Mouse (Mus musculus) limb, embryonic 12.5 days (tissue): ENCODE measurements around the gene Krt80. TPM values are rescaled to one million over a fixed set of nuclear protein-coding genes. Genes with fewer than 3 reads are reported as not detected.
A peak's percentile ranks its signal among the peaks of the same experiment; 100 is the strongest.
"Not testable (repeated sequence)": the region's sequence is repeated elsewhere in the genome, so short reads cannot be mapped to it uniquely, and the experiment has no call there.

ENCODE experiments used
- ATAC-seq: fragments of 200-750 bp; cut with Nextera tagmentation; 2 replicates; pipeline ENCODE4 v1.8.0; 2017; ENCODE audit warnings: low read depth, moderate TSS enrichment; ENCODE audit not compliant: insufficient number of reproducible peaks, insufficient read depth, low FRiP score, low TSS enrichment
- H3K27ac ChIP-seq: fragments of 300-500 bp; sonication (generic); 2 replicates; pipeline ENCODE4 v1.5.1; 2016; ENCODE audit warnings: mild to moderate bottlenecking, moderate library complexity
- H3K27me3 ChIP-seq: fragments of 300-500 bp; sonication (generic); 2 replicates; pipeline ENCODE4 v1.6.1; 2016; ENCODE audit warnings: mild to moderate bottlenecking, moderate library complexity
- H3K36me3 ChIP-seq: fragments of 300-500 bp; sonication (generic); 2 replicates; pipeline ENCODE4 v1.6.1; 2016; ENCODE audit warnings: mild to moderate bottlenecking, moderate library complexity
- H3K4me1 ChIP-seq: fragments of 300-500 bp; sonication (generic); replicated peaks from 2 replicates; pipeline ENCODE4 v1.6.1; 2016
- H3K4me2 ChIP-seq: fragments of 300-500 bp; sonication (generic); 2 replicates; pipeline ENCODE4 v1.6.1; 2016; ENCODE audit warnings: mild to moderate bottlenecking, moderate library complexity
- H3K4me3 ChIP-seq: fragments of 300-500 bp; sonication (generic); replicated peaks from 2 replicates; pipeline ENCODE4 v1.5.1; 2016; ENCODE audit warnings: mild to moderate bottlenecking
- H3K9ac ChIP-seq: fragments of 300-500 bp; sonication (generic); replicated peaks from 2 replicates; pipeline ENCODE4 v1.6.1; 2016; ENCODE audit warnings: mild to moderate bottlenecking, moderate library complexity
- H3K9me3 ChIP-seq: fragments of 300-500 bp; sonication (generic); 2 replicates; pipeline ENCODE4 v1.6.1; 2016; ENCODE audit warnings: mild to moderate bottlenecking, moderate library complexity
- WGBS: fragments of 180-500 bp; shearing (Covaris S2); methylation state at CpG from one replicate; pipeline ENCODE4 v1.1.7; 2016; 5-methylcytosine and 5-hydroxymethylcytosine counted together
- polyA plus RNA-seq: library from polyadenylated mRNA; unstranded; fragments of >200 nt; fragmentation: Nextera tagmentation; extraction: Ambion mirVana; gene quantifications from 2 replicates; pipeline ENCODE4 v1.2.1, GENCODE M21; 2016

Gene Krt80
- polyA plus RNA-seq, 1 experiment from 2014 or later = 0.26 TPM

- no peak for ATAC-seq
- Histone ChIP-seq H3K4me3 (no peak overlapping the region), H3K36me3 (no peaks in the 10 kb centered on the region), H3K27ac (no peak overlapping the region), H3K9ac (no peak overlapping the region), H3K4me2 (no peak overlapping the region), H3K27me3 (no peaks in the 10 kb centered on the region), H3K9me3 (no peaks in the 10 kb centered on the region), H3K4me1 (peaks cover 16% of the 10 kb centered on the region)
- 42% methylated on average over 10 of the region's 10 CpGs for WGBS
Measured at GRCm38 (mm10) chr15:101325991-101326534, 43.9 kb downstream of the Krt80 start.

DNA sequence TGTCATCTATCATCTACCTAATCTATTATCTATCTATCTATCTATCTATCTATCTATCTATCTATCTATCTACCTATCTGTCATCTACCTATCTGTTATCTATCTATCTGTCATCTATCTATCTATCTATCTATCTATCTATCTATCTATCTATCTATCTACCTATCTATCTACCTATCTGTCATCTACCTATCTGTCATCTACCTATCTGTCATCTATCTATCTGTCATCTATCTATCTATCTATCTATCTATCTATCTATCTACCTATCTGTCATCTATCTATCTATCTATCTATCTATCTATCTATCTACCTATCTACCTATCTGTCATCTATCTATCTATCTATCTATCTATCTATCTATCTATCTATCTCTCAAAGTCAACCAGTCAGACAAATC lies 45.6 kb downstream of the Krt80 start:
- H3K4me1 ChIP-seq = peaks cover 21% of the 10 kb centered on the region
- not testable (repeated sequence) for H3K4me2 ChIP-seq, H3K9me3 ChIP-seq, H3K27me3 ChIP-seq, ATAC-seq, H3K9ac ChIP-seq, H3K36me3 ChIP-seq, H3K4me3 ChIP-seq, H3K27ac ChIP-seq

- 92% methylated on average over 5 of the region's 5 CpGs for WGBS
- Histone ChIP-seq H3K4me1 (peaks cover 26% of the 10 kb centered on the region), H3K9me3 (no peaks in the 10 kb centered on the region), H3K27me3 (no peaks in the 10 kb centered on the region), H3K36me3 (no peaks in the 10 kb centered on the region), H3K9ac (no peak overlapping the region), H3K4me3 (no peak overlapping the region), H3K27ac (no peak overlapping the region), H3K4me2 (no peak overlapping the region)
- no peak for ATAC-seq
Measured at GRCm38 (mm10) chr15:101323511-101323910, 46.5 kb downstream of the Krt80 start.

DNA sequence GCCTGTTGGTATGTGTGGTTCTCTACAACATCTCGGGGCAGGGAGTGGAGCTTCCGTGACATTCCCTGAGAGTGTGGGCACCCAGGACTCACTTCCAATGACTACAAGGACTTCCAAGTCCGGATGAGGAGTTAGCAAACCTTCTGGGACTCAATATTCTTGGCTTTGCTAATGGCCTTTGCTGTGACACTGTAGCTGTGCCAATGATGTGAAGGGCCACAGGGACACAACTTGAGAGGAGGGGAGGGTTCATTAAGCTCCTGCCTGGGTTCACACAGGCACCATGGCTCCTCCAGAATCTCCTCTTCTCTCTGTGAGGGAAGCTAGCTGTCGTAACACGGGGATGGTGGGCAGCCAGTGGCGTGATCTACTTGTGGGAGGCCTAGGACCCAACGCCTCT lies 47.3 kb downstream of the Krt80 start:
- Histone ChIP-seq H3K9me3 (no peaks in the 10 kb centered on the region), H3K9ac (no peak overlapping the region), H3K27me3 (no peaks in the 10 kb centered on the region), H3K36me3 (no peaks in the 10 kb centered on the region), H3K27ac (no peak overlapping the region), H3K4me1 (peaks cover 26% of the 10 kb centered on the region), H3K4me2 (no peak overlapping the region), H3K4me3 (no peak overlapping the region)
- 85% methylated on average over 7 of the region's 7 CpGs for WGBS
- ATAC-seq = no peak

- H3K4me1 ChIP-seq = peaks cover 26% of the 10 kb centered on the region
- no peaks in the 10 kb centered on the region for H3K9me3 ChIP-seq
- 87% methylated on average over 5 of the region's 5 CpGs for WGBS
Measured at GRCm38 (mm10) chr15:101322106-101322505, 47.9 kb downstream of the Krt80 start.

GRCm38 (mm10) chr15:101321126-101321525 lies 48.8 kb downstream of the Krt80 start:
- H3K4me3 ChIP-seq = no peak overlapping the region
- H3K27me3 ChIP-seq = no peaks in the 10 kb centered on the region
- no peaks in the 10 kb centered on the region for H3K36me3 ChIP-seq
- WGBS = 49% methylated on average over 5 of the region's 5 CpGs
- H3K4me1 ChIP-seq = peaks cover 35% of the 10 kb centered on the region
- H3K9me3 ChIP-seq = no peaks in the 10 kb centered on the region
- H3K27ac ChIP-seq = no peak overlapping the region
- ATAC-seq = no peak
- no peak overlapping the region for H3K4me2 ChIP-seq
- no peak overlapping the region for H3K9ac ChIP-seq

More at GRCm38 (mm10) chr15:101322106-101322505, 47.9 kb downstream of the Krt80 start:
- Histone ChIP-seq H3K36me3 (no peaks in the 10 kb centered on the region), H3K4me2 (no peak overlapping the region), H3K27ac (no peak overlapping the region), H3K4me3 (no peak overlapping the region), H3K9ac (no peak overlapping the region), H3K27me3 (no peaks in the 10 kb centered on the region)
- ATAC-seq = no peak

- ATAC-seq = no peak
- no peak overlapping the region for H3K27ac ChIP-seq
Measured at GRCm38 (mm10) chr15:101320618-101321041, 49.3 kb downstream of the Krt80 start.

DNA sequence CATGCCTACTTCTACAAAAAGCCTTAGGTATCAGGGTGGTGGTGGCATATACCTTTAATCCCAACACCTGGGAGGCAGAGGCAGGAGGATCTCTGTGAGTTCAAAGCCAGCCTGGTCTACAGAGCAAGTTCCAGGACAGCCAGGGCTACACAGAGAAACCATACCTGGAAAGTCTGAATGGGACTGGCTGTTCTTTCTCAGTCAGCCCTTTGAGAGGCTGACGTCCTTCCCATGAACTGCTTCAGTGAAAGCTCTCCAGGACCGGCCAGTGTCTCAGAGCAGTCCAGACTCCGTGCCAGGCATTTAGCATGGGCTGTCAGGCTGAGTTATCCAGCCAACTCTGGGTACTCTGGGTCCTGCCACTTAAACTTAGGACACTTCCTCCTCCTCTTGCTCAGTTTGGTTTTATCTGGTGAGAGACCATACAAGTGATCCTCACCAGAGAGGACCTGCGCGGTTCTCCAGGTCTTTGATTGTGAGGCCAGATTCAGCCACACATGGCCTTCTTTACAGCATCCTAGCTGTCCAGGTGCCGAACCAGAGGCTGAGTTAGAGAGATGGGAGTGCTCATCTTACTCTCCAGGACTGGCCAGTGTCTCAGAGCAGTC lies 49.8 kb downstream of the Krt80 start:
- H3K9me3 ChIP-seq = no peaks in the 10 kb centered on the region
- H3K4me3 ChIP-seq = no peak overlapping the region
- H3K27ac ChIP-seq = no peak overlapping the region; the same call in 1 of the 2 replicates
- ATAC-seq = no peak
- no peaks in the 10 kb centered on the region for H3K27me3 ChIP-seq
- no peak overlapping the region for H3K4me2 ChIP-seq
- H3K4me1 ChIP-seq = peaks cover 40% of the 10 kb centered on the region
- H3K9ac ChIP-seq = no peak overlapping the region
- no peaks in the 10 kb centered on the region for H3K36me3 ChIP-seq
- WGBS = 84% methylated on average over 6 of the region's 6 CpGs

More at GRCm38 (mm10) chr15:101320618-101321041, 49.3 kb downstream of the Krt80 start:
- H3K4me1 ChIP-seq = peaks cover 38% of the 10 kb centered on the region
- H3K9me3 ChIP-seq = no peaks in the 10 kb centered on the region
- no peak overlapping the region for H3K4me3 ChIP-seq
- H3K4me2 ChIP-seq = no peak overlapping the region
- no peaks in the 10 kb centered on the region for H3K27me3 ChIP-seq
- WGBS = 46% methylated on average over 6 of the region's 6 CpGs
- H3K36me3 ChIP-seq = no peaks in the 10 kb centered on the region
- no peak overlapping the region for H3K9ac ChIP-seq

GRCm38 (mm10) chr15:101318889-101319765 lies 50.8 kb downstream of the Krt80 start:
- Histone ChIP-seq H3K4me3 (no peak overlapping the region), H3K27me3 (no peaks in the 10 kb centered on the region), H3K4me1 (peaks cover 40% of the 10 kb centered on the region), H3K4me2 (no peak overlapping the region), H3K27ac (peak overlapping the region; percentile 56), H3K9ac (no peak overlapping the region), H3K36me3 (no peaks in the 10 kb centered on the region), H3K9me3 (no peaks in the 10 kb centered on the region)
- ATAC-seq = no peak
- WGBS = 55% methylated on average over 14 of the region's 14 CpGs

GRCm38 (mm10) chr15:101317814-101318500 lies 52.0 kb downstream of the Krt80 start:
- Histone ChIP-seq H3K27me3 (no peaks in the 10 kb centered on the region), H3K9ac (no peak overlapping the region), H3K9me3 (no peaks in the 10 kb centered on the region), H3K27ac (no peak overlapping the region; the same call in 1 of the 2 replicates), H3K4me2 (no peak overlapping the region), H3K4me3 (no peak overlapping the region), H3K36me3 (no peaks in the 10 kb centered on the region), H3K4me1 (peaks cover 40% of the 10 kb centered on the region)
- WGBS = 64% methylated on average over 2 of the region's 2 CpGs
- no peak for ATAC-seq
